Mouse (Mus musculus) kidney, adult 2 months (tissue): ENCODE results near the gene Parvg.

Experiments
- CTCF ChIP-seq: fragments of 200-500 bp; conservative IDR thresholded peaks from 2 replicates; pipeline ENCODE4 v1.5.1; 2011; ENCODE audit warnings: low read depth, mild to moderate bottlenecking, control low read depth, low read length, moderate library complexity, mixed read lengths; ENCODE audit not compliant: insufficient read depth, insufficient read length
- POLR2A ChIP-seq: fragments of 200-500 bp; IDR thresholded peaks from one replicate; pipeline ENCODE4 v1.6.1; 2011; ENCODE audit warnings: low read depth, low read length, control low read depth

DNA sequence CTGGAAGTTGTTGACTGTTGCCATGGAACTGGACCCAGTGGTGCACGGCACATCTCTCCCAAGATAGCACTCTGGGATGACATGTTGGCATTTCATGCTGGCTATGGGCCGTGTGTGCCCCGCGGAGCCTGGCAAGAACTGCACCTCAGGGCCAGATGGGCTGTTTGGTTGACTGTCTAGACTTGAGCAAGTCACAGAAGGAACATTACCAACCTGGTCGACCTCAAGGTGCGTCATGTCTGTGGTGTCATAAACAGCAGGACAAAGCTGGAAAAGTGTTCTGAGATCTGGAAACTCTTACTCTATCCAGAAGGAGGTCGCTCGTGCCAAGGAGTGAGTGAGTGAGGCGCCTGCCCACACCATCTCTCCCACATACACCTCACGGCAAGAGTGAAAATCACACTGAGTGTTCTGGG lies 42.8 kb downstream of the Parvg start:
- TF ChIP-seq CTCF (no peak), POLR2A (no peak)
